Mouse (Mus musculus): ENCODE results near the gene Lyrm2.

Gene Lyrm2

DNA sequence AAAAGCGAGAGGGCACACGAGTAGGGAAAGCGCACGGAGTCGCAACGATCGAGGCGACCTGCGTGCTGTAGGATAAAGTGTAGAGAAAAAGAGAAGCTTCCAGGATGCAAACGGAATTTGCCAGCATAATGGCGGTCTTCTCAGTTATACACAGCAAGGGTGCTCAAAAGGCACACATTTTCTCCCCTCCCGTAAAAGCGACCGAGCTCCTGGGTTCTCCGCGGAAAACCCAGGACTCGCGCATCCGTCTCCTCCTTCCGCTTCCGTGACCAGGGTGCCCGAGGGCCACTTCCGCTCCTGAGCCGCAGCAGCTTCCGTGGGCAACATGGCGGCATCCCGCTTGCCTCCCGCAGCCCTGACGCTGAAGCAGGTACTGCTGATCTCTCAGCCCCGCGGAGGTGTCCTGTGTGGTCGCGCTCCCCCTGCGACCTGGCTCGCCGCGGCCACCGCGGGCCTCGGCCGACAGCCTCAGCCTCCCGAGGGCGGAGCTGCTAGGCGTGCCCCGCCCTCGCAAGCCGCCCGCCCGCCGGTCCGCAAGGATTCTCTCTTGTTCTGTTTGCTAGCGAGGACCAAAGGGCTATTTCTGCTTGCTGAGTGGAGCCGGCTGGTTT lies at the start of gene Lyrm2:
TSS of gene Lyrm2 (plus strand) at position 288 of the 611 bp plus-strand sequence.
- DNase-seq (ENCODE audit: low read depth, low spot score): peak; percentile 49

DNA sequence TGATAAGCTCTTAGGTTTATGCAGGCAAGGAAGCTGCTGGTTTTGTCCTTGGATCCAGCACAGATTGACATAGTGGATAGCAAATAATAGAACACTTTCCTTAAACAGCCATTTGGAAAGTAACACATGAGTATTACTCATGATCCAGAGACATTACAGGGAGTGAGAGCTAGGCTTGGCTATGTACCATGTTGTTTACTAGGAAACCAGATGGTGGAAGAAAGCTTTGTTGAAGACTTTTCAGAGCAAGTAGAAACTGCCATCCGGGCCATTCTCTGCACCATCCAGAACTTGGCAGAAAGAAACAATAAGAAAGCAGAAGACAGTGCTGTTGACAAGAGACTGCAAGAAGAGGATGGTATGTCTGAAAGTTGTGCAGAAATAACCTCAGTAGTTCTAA lies 49.3 kb upstream of the Lyrm2 start:
- DNase-seq (ENCODE audit: low read depth, low spot score): no peak

DNA sequence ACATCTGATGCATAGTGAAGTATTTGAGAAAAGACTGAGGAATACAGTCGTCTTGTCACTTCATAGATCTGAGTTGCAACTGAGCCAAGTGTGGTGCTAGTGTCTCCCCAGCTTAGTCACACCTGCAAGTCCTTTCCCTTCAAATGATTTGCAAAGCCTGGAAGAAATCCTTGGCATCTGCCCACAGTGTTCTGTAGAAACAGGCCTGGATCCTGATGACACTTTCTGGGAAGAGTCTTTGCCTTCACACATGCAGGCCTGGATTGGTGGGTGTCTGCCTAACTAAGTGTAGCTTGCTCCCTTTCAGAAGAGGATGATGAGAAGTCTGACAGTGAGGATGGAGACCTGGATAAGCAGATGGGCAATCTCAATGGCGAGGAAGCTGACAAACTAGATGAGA lies 42.6 kb upstream of the Lyrm2 start:
- no peak for DNase-seq (ENCODE audit: low read depth, low spot score)

DNA sequence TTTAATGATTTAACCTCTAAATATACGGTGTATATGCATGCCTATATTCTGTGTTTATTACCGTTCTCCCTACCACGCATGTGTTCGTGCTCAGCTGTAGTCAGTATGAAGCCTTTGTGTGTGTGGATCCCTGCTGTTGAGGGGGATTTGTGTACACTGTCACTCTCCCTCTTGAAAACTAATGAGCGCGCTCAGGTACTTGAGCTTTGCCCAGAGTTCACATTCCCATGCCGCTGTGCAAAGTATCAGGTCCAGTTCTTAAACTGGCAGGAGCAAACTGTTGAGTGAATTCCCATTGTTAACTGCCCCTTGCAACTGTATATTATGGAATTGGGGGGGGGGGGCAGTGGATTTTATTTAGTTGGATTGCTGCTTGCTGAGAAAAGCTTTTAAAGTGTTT lies 32.6 kb upstream of the Lyrm2 start:
- no peak for DNase-seq (ENCODE audit: low read depth, low spot score)

DNA sequence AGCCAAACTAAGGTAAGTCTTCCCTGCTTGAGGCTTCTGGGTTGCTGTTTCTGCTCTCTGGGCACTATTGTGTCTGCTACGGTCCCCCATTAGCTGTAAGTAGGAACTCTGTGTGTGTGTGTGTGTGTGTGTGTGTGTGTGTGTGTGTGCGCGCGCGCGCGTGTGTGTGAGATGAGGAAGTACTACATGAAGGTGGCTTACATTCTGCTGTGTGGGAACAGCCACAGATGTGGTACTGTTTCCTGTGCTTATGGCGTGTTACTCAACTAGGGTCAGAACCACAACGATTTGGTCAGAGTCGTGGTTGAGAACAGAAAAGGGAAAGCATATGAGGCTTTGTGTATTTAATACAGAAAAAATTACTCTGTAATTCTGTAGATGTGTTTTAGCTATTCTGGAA lies 32.0 kb upstream of the Lyrm2 start:
- no peak for DNase-seq (ENCODE audit: low read depth, low spot score)

DNA sequence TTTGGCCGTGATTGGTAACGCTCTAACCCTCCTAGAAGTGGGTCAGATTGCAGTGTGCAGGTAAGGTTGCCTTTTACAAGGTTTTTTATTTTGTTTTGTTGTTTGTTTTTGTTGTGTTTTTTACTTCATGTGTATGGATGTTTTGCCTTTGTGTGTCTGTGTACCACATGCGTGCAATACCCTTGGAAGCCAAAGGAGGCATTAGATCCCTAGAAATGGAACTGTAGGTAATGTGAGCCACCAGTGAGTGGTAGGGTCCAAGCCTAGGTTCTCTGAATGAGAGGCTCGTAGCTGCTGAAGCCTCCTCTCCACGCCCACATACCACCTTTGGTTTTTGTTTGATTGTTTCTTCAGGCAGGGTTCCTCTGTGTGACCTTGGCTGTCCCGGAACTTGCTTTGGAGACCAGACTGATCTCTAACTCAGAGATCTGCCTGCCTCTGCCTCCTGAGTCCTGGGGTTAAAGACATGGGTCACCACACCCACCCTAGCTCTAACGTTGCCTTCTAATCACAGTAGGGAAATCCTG lies 29.7 kb upstream of the Lyrm2 start:
- DNase-seq (ENCODE audit: low read depth, low spot score): peak; percentile 24

DNA sequence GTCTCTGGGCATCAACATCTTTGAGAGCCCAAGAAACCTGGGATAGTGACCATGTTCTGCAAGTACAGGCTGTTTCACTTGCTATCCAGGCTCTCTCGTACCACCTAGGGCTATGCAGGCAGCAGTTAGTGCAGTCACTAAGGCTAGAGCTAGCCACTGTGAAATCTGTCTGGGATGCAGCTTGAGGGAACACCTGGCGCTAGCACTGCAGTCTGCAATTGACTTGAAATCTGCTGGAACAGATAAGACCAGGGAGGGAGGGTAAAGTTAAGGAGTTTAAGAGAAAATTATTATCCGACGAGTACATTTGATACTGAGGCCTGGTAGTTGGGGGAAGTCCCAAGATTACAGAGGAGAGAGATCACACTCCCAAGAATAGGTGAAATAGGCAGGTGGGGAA lies 20.1 kb upstream of the Lyrm2 start:
- no peak for DNase-seq (ENCODE audit: low read depth, low spot score)

DNA sequence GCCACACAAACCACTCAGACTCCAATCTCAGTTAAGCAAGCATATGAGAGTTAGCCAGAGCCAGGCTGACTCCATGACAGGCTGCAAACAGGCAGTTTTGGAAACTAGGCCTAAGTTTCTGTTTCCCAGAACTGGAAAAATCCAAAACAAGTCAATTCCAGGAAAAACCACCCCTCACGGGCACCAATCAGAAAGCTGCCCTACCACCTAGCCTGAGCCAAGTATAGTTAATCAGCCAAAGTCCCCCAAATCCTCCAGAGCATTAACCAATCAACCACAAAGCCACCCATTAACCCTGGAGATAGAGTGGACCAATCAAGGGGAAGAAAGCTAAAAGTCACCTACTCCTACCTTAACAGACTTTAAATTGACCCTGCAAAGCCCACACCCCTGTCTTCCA lies 12.9 kb upstream of the Lyrm2 start:
- DNase-seq (ENCODE audit: low read depth, low spot score): no peak

DNA sequence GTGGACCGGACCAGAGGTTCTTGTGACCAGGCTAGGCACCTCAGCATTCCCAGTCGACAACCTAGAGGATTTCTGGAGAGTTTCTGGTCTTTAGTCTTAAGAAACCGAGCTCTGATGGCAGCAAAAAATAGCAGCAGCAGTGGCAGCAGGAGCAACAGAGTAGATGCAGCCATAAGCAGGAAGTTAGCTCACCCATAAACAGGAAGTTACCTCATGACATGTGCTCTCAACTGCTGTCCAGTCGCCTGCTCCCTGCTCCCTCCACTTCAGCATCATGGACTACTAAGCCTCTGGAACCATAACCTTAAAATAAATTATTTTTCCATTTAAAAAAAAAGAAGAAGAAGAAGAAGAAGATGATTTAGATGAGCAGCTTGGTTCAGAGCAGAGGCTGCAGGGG lies 11.0 kb upstream of the Lyrm2 start:
- DNase-seq (ENCODE audit: low read depth, low spot score): no peak

DNA sequence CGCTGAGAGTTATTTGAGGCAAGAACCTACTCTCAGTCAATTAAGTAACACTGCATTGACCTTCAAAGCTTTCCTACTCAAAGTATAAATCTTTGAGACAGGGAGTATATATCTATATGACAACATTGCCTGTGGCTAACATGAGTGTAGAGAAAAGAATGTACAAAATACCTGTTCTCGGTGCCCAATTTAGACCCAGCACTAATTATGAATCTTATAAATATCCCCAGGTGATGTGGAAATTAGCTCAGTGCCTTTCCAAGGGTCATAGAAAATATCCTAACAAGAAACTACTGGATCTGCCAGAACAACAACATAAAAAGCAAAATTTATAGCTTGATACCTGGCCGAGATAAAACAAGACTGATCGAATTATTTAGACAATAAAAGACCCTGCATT lies 1.1 kb upstream of the Lyrm2 start:
- DNase-seq (ENCODE audit: low read depth, low spot score): no peak

DNA sequence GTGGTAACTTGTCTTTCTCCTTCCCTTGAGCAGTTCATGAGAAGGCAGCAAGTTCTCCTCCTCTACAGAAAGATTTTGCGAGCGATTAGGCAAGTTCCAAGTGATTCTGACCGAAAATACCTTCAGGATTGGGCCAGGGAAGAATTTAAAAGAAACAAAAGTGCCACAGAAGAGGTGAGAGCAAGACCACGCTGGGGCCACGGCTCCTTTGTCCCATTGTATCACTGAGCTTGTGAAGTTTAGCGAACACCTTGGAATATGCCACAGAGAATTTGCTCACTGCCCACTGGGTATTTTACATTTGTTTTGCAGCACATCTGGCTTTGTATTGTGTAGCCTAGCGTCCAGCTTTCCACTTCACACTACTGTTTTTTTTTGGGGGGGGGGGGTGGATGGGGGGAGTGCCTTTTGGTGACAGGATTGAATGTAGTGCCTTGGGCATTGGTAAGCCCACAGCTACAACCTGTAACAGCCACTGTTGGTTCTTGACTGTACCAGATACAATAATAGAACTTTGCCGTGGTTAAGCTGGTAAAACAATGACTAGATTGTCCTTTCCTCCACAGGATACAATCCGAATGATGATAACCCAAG lies 621 bp downstream of the Lyrm2 start:
- no peak for DNase-seq (ENCODE audit: low read depth, low spot score)

DNA sequence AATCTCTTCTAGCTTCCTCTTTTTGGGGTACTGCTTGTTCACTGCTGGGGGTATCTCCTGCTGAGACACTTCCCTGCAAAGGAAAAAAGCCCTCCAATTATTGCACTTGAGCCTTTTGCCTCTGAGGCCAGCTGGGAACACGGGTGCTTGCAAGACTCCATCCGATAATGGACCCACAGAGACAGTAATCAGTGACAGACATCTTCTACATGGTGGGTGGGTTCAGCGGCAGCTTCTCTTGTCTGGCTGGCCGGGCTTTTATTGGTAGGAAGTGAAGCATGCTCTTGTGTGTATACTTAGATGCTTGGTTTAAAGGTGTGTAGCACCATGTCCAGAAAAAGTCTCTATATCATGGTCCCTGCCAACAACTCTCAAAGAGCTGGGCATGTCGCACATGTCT lies 17.4 kb downstream of the Lyrm2 start:
- no peak for DNase-seq (ENCODE audit: low read depth, low spot score)

DNA sequence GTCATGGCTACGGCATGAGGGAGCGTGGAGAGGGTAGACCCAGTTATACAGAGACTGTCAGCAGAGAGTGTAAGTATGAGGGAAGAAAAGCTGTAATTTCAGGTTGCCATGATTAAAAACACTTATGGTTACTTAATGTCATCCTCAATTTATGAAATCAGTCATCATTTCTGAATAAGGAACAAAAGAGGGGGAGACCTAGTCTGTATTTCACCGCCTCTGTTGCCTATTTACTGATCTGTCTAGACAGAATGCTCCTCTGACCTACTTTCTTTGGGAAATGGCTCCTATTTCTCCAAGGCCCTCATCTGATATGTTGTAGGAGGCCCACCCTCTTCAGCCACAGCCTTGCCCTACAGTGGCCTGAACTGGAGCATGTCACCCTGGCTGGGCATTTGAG lies 20.6 kb downstream of the Lyrm2 start:
- DNase-seq (ENCODE audit: low read depth, low spot score): no peak

DNA sequence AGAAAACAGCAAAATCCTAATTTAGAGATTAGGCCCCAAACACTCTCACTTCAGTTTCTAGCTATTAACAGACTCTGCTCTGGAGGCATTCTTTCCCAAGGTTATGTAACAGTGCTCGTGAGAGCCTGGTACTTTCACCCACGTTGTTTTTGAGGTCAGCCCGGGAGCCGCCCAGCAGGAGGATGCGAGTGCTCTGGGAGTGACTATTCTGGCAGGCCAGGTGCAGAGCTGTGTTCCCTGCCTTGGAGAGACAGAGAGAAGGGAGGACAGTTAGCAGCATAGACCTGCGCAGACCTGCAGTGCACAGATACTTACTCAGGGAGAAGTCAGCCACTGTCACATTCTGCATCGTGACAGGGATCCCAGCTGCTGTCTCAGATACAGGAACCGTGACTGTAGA lies 24.2 kb downstream of the Lyrm2 start:
- DNase-seq (ENCODE audit: low read depth, low spot score): no peak

DNA sequence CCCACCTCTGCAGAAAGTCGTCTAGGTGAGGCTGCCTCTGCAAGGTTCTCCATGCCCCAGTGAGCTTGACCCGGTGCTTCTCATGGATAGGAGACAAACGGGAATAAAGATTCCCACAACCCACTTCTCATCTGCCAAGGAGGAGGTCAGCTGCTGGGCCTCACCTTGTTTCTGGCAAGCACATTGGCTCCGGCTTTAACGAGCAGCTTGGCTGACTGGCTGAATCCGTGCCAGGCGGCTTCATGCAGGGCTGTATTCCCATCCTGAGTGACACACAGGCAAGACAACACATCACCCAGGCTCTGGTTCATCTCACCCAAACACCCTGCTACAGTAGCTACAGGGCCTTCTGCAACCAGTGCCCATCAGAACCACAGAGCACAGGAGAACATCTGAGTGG lies 26.9 kb downstream of the Lyrm2 start:
- DNase-seq (ENCODE audit: low read depth, low spot score): no peak

DNA sequence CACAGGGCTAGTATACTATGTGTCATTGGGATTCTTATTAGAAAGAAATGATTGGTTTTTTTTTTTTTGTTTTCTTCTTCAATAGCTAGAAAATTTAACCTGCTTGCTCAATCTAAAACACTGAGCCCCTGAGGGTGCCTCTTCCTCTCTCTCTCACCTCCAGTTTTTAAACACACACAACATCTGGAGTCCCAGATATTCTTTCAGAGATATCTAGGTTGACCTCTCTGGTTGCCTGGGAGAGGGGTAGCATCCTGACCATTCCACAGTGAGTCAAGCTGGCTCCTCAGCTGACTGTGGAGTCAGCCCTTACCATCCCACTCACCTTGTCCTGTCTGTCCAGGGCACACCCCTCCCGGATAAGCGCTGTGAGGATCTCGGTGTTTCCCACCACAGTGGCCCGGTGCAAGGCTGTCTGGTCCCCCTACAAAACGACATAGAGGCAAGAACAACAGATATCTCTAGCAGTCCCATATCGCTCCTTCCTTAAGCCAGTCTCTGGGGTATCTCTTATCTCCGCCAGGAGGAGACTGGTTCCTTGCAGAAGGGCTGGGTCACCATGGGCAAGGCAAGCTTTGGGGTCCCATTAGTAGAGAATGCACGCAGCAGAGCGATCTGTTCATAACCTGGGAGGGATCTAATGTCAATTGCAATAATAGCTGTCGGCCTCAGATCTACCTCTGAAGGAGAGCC lies 28.5 kb downstream of the Lyrm2 start:
- DNase-seq (ENCODE audit: low read depth, low spot score): no peak

DNA sequence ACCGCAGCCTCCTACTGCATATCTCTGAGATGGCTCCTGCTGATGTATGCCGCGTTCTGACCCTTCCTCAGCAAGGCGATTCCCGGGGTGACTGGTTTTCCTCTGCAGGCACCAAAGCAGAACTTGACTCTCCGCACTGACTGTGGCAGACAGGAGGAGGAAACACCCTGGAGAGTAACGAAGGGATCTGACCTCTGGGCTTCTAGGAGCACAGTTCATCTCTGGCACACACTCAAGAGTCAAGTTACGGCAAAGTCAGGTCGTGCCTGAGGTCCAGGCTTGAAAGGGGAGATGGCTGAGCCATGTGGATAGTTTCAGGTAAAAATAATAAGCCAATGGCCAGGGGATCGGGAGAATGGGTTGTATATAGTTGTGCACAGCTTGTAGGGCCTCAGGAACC lies 29.3 kb downstream of the Lyrm2 start:
- DNase-seq (ENCODE audit: low read depth, low spot score): no peak

DNA sequence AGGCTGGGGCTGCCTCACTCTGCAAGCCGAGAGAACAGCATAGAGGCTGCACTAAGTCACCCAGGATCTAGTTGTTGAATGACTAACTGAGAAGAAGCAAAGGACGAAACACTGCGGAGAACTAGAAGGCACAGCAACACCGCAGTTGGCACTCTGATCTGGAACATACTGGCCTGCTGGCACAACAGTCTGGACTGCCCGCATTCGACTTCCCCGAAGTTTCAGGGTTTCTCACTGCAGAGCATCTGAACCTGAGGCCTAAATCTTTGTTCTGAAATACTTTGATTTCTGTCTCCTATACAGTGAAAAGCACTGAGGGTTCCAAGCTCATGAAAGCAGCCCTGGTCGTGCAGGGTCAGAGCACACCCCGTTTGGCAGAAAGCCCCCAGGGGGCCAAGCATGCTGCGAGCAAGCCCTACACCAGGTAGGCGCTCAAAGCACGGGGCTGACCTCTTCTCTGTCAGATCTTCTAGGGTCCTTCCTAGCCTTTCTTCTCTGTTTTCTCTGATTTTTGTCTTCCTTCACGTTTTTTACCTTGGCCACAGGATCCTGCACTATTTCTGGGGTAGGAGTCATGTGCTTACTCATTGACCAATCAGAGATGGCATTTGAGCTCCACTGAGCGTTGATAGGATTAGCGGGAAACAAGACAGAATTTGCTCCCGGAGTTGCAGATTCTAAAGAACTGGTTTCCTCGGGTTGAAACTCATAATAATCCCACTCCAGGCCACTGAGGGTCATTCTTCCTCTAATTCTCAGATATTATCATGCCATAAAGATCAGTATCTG lies 33.6 kb downstream of the Lyrm2 start:
- DNase-seq (ENCODE audit: low read depth, low spot score): peak; percentile 13

DNA sequence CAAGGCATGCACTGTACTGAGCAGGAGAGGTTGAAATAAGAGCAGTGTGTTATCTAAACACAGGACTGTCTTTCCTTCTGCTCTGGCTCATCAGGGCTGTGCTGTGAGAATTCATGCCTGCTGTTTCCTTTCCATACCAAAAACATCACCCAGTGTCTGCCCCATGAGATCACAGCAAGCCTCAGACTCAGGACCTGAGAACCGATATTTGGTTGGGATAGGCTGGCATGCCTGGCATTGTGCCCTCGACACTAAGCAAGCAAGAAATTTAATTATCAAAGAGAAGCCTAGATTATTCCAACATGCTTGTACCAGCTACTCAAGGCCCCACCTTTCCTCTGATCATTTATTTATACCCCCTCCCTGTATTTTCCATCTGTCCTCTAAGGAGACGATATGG lies 34.5 kb downstream of the Lyrm2 start:
- DNase-seq (ENCODE audit: low read depth, low spot score): no peak

DNA sequence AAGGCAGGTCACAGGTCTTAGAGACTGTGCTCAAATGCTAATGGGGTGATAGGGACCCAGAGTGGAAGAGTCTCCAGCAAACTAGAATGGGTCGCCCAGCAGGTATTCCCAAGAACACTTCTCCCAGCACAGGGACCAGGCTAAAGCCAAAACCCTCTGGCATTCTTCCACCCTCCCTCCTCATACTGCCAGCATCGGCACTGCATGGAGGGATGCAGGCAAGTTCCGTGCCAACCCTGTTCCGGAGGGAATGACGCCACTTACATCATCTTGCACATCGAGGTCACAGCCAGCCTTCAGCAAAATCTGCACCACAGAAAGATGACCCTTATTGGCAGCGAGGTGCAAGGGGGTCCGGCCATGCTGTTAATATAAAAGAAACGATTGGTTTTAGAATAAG lies 36.0 kb downstream of the Lyrm2 start:
- no peak for DNase-seq (ENCODE audit: low read depth, low spot score)

DNA sequence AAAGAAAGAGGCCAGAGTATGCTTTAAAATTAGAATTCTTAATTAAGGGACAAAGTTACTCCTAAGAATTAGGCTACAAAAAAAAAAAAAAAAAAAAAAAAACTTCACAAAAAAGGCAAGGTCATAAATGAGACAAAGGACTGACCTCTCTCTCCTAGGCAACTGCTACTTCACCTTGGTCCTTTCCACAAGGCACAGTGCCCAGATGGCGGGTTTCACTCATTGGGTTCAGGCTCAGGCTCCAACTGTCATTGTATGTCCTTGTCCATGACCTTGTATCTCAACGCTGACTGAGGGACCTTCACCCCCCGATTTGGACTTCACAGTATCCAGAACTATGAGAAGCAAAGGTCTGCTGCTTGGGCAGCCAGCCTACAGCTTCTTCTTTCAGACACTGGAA lies 38.3 kb downstream of the Lyrm2 start:
- DNase-seq (ENCODE audit: low read depth, low spot score): no peak

All from WW6 (cell line).